ENCODE assay signal across 8 mouse cellular contexts in the genomic region with DNA sequence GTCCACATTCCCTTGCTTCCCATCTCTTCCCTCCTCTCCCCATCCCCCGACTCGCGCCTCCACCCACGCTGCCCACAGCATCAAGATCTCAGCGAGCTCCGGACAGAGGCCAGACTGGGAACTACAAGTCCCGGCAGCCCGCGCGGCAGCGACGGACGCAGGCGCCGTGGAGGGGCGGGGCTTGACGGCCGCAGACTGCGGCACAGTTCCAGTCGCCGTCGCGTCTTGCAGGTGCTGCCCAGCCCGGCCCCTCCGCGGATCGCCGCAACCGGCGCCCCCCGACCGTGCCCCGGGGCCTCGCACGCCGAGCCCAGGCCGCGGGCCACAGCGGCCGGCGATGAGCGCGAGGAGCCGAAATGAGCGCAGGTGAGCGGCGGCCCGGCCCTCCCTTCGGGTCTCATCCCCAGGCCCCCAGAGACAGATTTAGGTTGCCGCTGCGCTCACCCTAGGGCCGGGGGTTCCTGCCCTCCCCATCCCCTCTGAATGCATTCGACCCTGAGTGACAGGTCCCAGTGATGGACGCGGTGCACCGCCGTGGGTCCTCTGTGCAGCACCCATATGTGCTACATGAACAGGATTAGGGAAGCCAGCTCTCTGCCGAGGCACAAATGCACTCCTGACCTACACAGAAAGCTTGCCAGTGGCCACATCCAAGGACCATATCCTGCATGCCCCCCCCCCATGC. TPM values are rescaled to one million over a fixed set of nuclear protein-coding genes. Genes with fewer than 3 reads are reported as not detected.
A peak's percentile ranks its signal among the peaks of the same experiment; 100 is the strongest.
DNase-seq lines count a peak whose midpoint lies in the region; ATAC-seq and TF ChIP-seq lines count a peak whose summit lies in the region.

A gene (plus strand): TSS at position 163 of the 685 bp plus-strand sequence.

- under 1% methylated on average over 58 of the region's 58 CpGs for WGBS in forebrain, embryonic 10.5 days
- WGBS in heart, embryonic 15.5 days: under 1% methylated on average over 58 of the region's 58 CpGs
- under 1% methylated on average over 54 of the region's 58 CpGs for WGBS in liver, embryonic 14.5 days (ENCODE audit: insufficient replicate concordance)
- WGBS in neural tube, embryonic 11.5 days: under 1% methylated on average over 54 of the region's 58 CpGs
- WGBS in stomach, postnatal 0 days: under 1% methylated on average over 50 of the region's 58 CpGs

- peaks cover 61% of the 10 kb centered on the region for H3K4me1 ChIP-seq in forebrain, embryonic 10.5 days
- H3K4me1 ChIP-seq in heart, embryonic 15.5 days (replicated peaks): peaks cover 34% of the 10 kb centered on the region
- peaks cover 0 to 13% of the 10 kb centered on the region in 2 experiments; a peak in 2 of 4 replicates for H3K4me1 ChIP-seq in liver, embryonic 14.5 days (replicated peaks; ENCODE audit: control insufficient read depth in 2 of 2, insufficient read depth in 2 of 2, low read length in 1 of 2)
- H3K4me1 ChIP-seq in neural tube, embryonic 11.5 days (ENCODE audit: control insufficient read depth, insufficient read depth, low read length): peaks cover 7% of the 10 kb centered on the region
- peaks cover 7% of the 10 kb centered on the region for H3K4me1 ChIP-seq in stomach, postnatal 0 days (replicated peaks; ENCODE audit: control insufficient read depth, insufficient read depth)

- no peak for TF ChIP-seq CTCF in liver, embryonic 14.5 days (IDR thresholded peaks at IDR 0.05; ENCODE audit: low read depth)
- peak; percentile 0; the same call in 1 of the 2 replicates for TF ChIP-seq CTCF in stomach, postnatal 0 days (IDR thresholded peaks at IDR 0.05; ENCODE audit: low read depth)

- peak; percentile 84 for ATAC-seq in heart, embryonic 15.5 days (replicated peaks; ENCODE audit: insufficient number of reproducible peaks, insufficient read depth, low FRiP score, low read depth)
- peak; percentile 79 for ATAC-seq in liver, embryonic 14.5 days (ENCODE audit: insufficient read depth)
- ATAC-seq in neural tube, embryonic 11.5 days (ENCODE audit: insufficient read depth, low FRiP score, low TSS enrichment): peak; percentile 90
- peak; percentile 69 for ATAC-seq in stomach, postnatal 0 days (ENCODE audit: low FRiP score, low TSS enrichment)

- no peaks in the 10 kb centered on the region for H3K27me3 ChIP-seq in forebrain, embryonic 10.5 days (ENCODE audit: poor library complexity, severe bottlenecking)
- H3K27me3 ChIP-seq in heart, embryonic 15.5 days: no peaks in the 10 kb centered on the region; the same call in 1 of the 2 replicates
- no peaks in the 10 kb centered on the region for H3K27me3 ChIP-seq in liver, embryonic 14.5 days (ENCODE audit: control insufficient read depth, insufficient read depth, low read length)
- H3K27me3 ChIP-seq in neural tube, embryonic 11.5 days (ENCODE audit: control insufficient read depth, insufficient read depth, low read length): no peaks in the 10 kb centered on the region
- H3K27me3 ChIP-seq in stomach, postnatal 0 days (ENCODE audit: control insufficient read depth, insufficient read depth, low read length): no peaks in the 10 kb centered on the region

- DNase-seq in CD4-positive, CD25-positive, alpha-beta regulatory T cell, adult 2 months (ENCODE audit: low read depth, low spot score): peak; percentile 89
- DNase-seq in c-Kit-negative CD71-positive TER-119-positive erythroid progenitor cells, embryonic 14.5 days (ENCODE audit: low read depth, low spot score): peak; percentile 66
- DNase-seq in forebrain, embryonic 10.5 days (ENCODE audit: extremely low spot score, low spot score): peak; percentile 86
- DNase-seq in kidney, postnatal 25 days: peak; percentile 92 to 93
- DNase-seq in liver, embryonic 14.5 days (ENCODE audit: low read depth in 3 of 3, low spot score in 3 of 3): peak; percentile 61 to 62 (median 62)
- DNase-seq in neural tube, embryonic 11.5 days (ENCODE audit: low spot score): peak; percentile 92
- DNase-seq in stomach, postnatal 0 days (ENCODE audit: low spot score): peak; percentile 91

- H3K27ac ChIP-seq in forebrain, embryonic 10.5 days: peak within 1 kb of the TSS; percentile 87
- H3K27ac ChIP-seq in heart, embryonic 15.5 days: no peak within 1 kb of the TSS
- no peak within 1 kb of the TSS for H3K27ac ChIP-seq in liver, embryonic 14.5 days
- no peak within 1 kb of the TSS for H3K27ac ChIP-seq in neural tube, embryonic 11.5 days (ENCODE audit: low read depth, low read length)
- no peak within 1 kb of the TSS for H3K27ac ChIP-seq in stomach, postnatal 0 days (replicated peaks)

- peaks cover 2% of the 10 kb centered on the region; the same call in 1 of the 2 replicates for H3K9me3 ChIP-seq in forebrain, embryonic 10.5 days
- H3K9me3 ChIP-seq in heart, embryonic 15.5 days (replicated peaks): no peaks in the 10 kb centered on the region
- H3K9me3 ChIP-seq in liver, embryonic 14.5 days (ENCODE audit: control insufficient read depth, low read length): no peaks in the 10 kb centered on the region
- no peaks in the 10 kb centered on the region for H3K9me3 ChIP-seq in neural tube, embryonic 11.5 days (ENCODE audit: control insufficient read depth, low read length)
- no peaks in the 10 kb centered on the region for H3K9me3 ChIP-seq in stomach, postnatal 0 days (ENCODE audit: control insufficient read depth, low read length)

- H3K36me3 ChIP-seq in forebrain, embryonic 10.5 days (replicated peaks): peaks cover 6% of the 10 kb centered on the region; the same call in 1 of the 2 replicates
- 0 out of 2 replicates have a peak, but pooled peaks cover 2% of the 10 kb centered on the region for H3K36me3 ChIP-seq in heart, embryonic 15.5 days
- no peaks in the 10 kb centered on the region for H3K36me3 ChIP-seq in liver, embryonic 14.5 days (replicated peaks; ENCODE audit: control insufficient read depth, insufficient read depth, low read depth)
- no peaks in the 10 kb centered on the region for H3K36me3 ChIP-seq in neural tube, embryonic 11.5 days (ENCODE audit: control insufficient read depth, insufficient read depth, low read length)
- no peaks in the 10 kb centered on the region for H3K36me3 ChIP-seq in stomach, postnatal 0 days (ENCODE audit: control insufficient read depth, insufficient read depth, low read length)

- TF ChIP-seq EP300 in liver, embryonic 14.5 days (IDR thresholded peaks at IDR 0.05; ENCODE audit: low read depth): no peak
- no peak for TF ChIP-seq EP300 in stomach, postnatal 0 days (optimal IDR thresholded peaks at IDR 0.05)

- peak within 1 kb of the TSS; percentile 74 for H3K4me3 ChIP-seq in forebrain, embryonic 10.5 days
- peak within 1 kb of the TSS; percentile 92 for H3K4me3 ChIP-seq in heart, embryonic 15.5 days
- peak within 1 kb of the TSS; percentile 68 to 71 for H3K4me3 ChIP-seq in liver, embryonic 14.5 days (ENCODE audit: insufficient read depth in 1 of 2, low read depth in 2 of 2, low read length in 2 of 2)
- H3K4me3 ChIP-seq in neural tube, embryonic 11.5 days (ENCODE audit: low read depth, low read length): peak within 1 kb of the TSS; percentile 87
- H3K4me3 ChIP-seq in stomach, postnatal 0 days (ENCODE audit: low read depth, low read length): peak within 1 kb of the TSS; percentile 90

- H3K4me2 ChIP-seq in heart, embryonic 15.5 days: peak within 1 kb of the TSS; percentile 84
- H3K4me2 ChIP-seq in liver, embryonic 14.5 days (ENCODE audit: low read depth): peak within 1 kb of the TSS; percentile 92
- H3K4me2 ChIP-seq in neural tube, embryonic 11.5 days (ENCODE audit: low read depth): peak within 1 kb of the TSS; percentile 88
- H3K4me2 ChIP-seq in stomach, postnatal 0 days (replicated peaks; ENCODE audit: low read depth): peak within 1 kb of the TSS; percentile 88

- H3K9ac ChIP-seq in heart, embryonic 15.5 days: peak within 1 kb of the TSS; percentile 95
- peak within 1 kb of the TSS; percentile 63 for H3K9ac ChIP-seq in liver, embryonic 14.5 days (replicated peaks)
- H3K9ac ChIP-seq in neural tube, embryonic 11.5 days (ENCODE audit: low read length): peak within 1 kb of the TSS; percentile 86
- peak within 1 kb of the TSS; percentile 78 for H3K9ac ChIP-seq in stomach, postnatal 0 days (ENCODE audit: low read length)

RNA-seq across cellular contexts. Expression of the gene that starts here (rescaled TPM):
- 39.9 and 40.6 TPM in 2 replicates for polyA plus RNA-seq in forebrain, embryonic 10.5 days (2016; fragmentation: Nextera tagmentation; extraction: Ambion mirVana)
- polyA plus RNA-seq in heart, embryonic 15.5 days (2015; fragmentation: Nextera tagmentation; extraction: Ambion mirVana): 23.4 and 38.8 TPM in 2 replicates
- 17.9 and 21.6 TPM in 2 replicates for polyA plus RNA-seq in liver, embryonic 14.5 days (2012; rRNA removed)
- 11.4 and 14.1 TPM in 2 replicates for polyA plus RNA-seq in liver, embryonic 14.5 days (2014; fragmentation: Nextera tagmentation; extraction: Ambion mirVana)
- 58.7 and 59.7 TPM in 2 replicates for polyA plus RNA-seq in neural tube, embryonic 11.5 days (2014; fragmentation: Nextera tagmentation; extraction: Ambion mirVana)
- polyA plus RNA-seq in stomach, postnatal 0 days (2015; fragmentation: Nextera tagmentation; extraction: Ambion mirVana): 14.4 and 15.9 TPM in 2 replicates
